Mouse (Mus musculus) heart, adult 2 months (tissue): ENCODE measurements around the gene Dnajc7.

ENCODE experiments used
- EP300 ChIP-seq: fragments of 200-500 bp; IDR thresholded peaks from 2 replicates; pipeline ENCODE4 v1.6.1; 2011; ENCODE audit warnings: low read depth, low read length, control low read depth; ENCODE audit not compliant: insufficient read depth
- POLR2A ChIP-seq: fragments of 200-500 bp; IDR thresholded peaks from 2 replicates; pipeline ENCODE4 v1.6.1; 2011; ENCODE audit warnings: mild to moderate bottlenecking, low read depth, low read length, control low read depth; ENCODE audit not compliant: insufficient read depth

DNA sequence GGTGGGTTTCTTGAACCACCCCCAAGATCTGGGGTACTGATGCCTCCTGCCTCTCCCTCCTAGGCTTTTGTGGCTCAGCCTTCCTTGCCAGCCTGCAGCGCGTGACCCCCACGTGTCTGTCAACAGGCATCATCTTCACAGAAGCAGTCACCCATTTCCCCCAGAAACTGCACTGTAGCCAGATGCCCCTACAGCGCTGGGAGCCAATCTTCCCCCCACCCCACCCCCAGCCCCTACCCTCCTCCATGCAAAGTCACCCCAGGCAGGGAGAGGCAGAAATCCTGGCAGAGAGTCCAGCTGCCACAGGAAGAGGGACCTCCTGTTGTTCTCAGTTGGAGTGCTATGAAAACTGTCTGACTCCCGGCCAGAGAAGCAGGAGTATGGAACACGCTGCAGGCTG lies 36.5 kb upstream of the Dnajc7 start:
- TF ChIP-seq EP300 = no peak
- TF ChIP-seq POLR2A = no peak
